Mouse (Mus musculus) neural tube, embryonic 13.5 days (tissue): ENCODE results near the gene Zfp746. TPM values are rescaled to one million over a fixed set of nuclear protein-coding genes. Genes with fewer than 3 reads are reported as not detected.

Source experiments
- ATAC-seq: fragments of 200-750 bp; cut with Nextera tagmentation; 2 replicates; pipeline ENCODE4 v1.8.0; 2017; ENCODE audit warnings: low read depth, mild to moderate bottlenecking, moderate TSS enrichment, moderate library complexity
- H3K27ac ChIP-seq: fragments of 300-500 bp; sonication (generic); replicated peaks from 2 replicates; pipeline ENCODE4 v1.5.1; 2015; ENCODE audit warnings: moderate library complexity, mild to moderate bottlenecking, inconsistent platforms
- H3K27me3 ChIP-seq: fragments of 300-500 bp; sonication (generic); 2 replicates; pipeline ENCODE4 v1.6.1; 2015; ENCODE audit warnings: mild to moderate bottlenecking, inconsistent platforms
- H3K36me3 ChIP-seq: fragments of 300-500 bp; sonication (generic); 2 replicates; pipeline ENCODE4 v1.6.1; 2015; ENCODE audit warnings: mild to moderate bottlenecking, inconsistent platforms
- H3K4me1 ChIP-seq: fragments of 300-500 bp; sonication (generic); replicated peaks from 2 replicates; pipeline ENCODE4 v1.6.1; 2015; ENCODE audit warnings: inconsistent platforms
- H3K4me2 ChIP-seq: fragments of 300-500 bp; sonication (generic); 2 replicates; pipeline ENCODE4 v1.6.1; 2015; ENCODE audit warnings: inconsistent platforms, mild to moderate bottlenecking, moderate library complexity
- H3K4me3 ChIP-seq: fragments of 300-500 bp; sonication (generic); 2 replicates; pipeline ENCODE4 v1.5.1; 2015; ENCODE audit warnings: mild to moderate bottlenecking, inconsistent platforms
- H3K9ac ChIP-seq: fragments of 300-500 bp; sonication (generic); 2 replicates; pipeline ENCODE4 v1.6.1; 2015; ENCODE audit warnings: moderate library complexity, mild to moderate bottlenecking, inconsistent platforms
- H3K9me3 ChIP-seq: fragments of 300-500 bp; sonication (generic); 2 replicates; pipeline ENCODE4 v1.6.1; 2016; ENCODE audit warnings: inconsistent platforms
- WGBS: fragments of 180-500 bp; shearing (Covaris S2); methylation state at CpG from one replicate; pipeline ENCODE4 v1.1.7; 2015; 5-methylcytosine and 5-hydroxymethylcytosine counted together
- polyA plus RNA-seq: library from polyadenylated mRNA; unstranded; fragments of >200 nt; fragmentation: Nextera tagmentation; extraction: Ambion mirVana; gene quantifications from 2 replicates; pipeline ENCODE4 v1.2.1, GENCODE M21; 2015

Zfp746 gene
- polyA plus RNA-seq, 1 experiment from 2014 or later = 20.5 TPM

DNA sequence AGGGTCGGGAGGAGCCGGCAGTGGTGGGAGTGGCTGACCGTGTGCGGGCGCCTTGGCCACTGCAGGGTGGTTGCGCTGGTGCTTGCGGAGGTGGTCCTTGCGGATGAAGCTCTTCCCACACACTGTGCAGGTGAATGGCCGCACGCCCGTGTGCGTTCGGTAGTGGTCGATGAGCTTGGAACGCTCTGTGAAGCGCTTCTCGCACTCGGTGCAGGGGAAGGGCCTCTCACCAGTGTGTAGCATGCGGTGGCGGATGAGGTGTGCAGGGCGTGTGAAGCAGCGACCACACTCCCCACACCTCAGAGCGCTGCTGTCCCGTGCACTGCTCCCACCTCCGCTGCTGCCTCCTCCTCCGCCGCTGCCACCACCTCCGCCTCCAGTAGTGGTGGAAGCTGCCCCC lies 22.5 kb downstream of the Zfp746 start:
- 94% methylated on average over 28 of the region's 28 CpGs for WGBS
- Histone ChIP-seq H3K36me3 (peaks cover 74% of the 10 kb centered on the region), H3K4me2 (no peak overlapping the region), H3K27me3 (no peaks in the 10 kb centered on the region), H3K9me3 (no peaks in the 10 kb centered on the region), H3K9ac (no peak overlapping the region), H3K27ac (no peak overlapping the region), H3K4me3 (no peak overlapping the region), H3K4me1 (no peaks in the 10 kb centered on the region)
- ATAC-seq = 0 out of 2 replicates have a peak, but pooled peaks have one; percentile 36

DNA sequence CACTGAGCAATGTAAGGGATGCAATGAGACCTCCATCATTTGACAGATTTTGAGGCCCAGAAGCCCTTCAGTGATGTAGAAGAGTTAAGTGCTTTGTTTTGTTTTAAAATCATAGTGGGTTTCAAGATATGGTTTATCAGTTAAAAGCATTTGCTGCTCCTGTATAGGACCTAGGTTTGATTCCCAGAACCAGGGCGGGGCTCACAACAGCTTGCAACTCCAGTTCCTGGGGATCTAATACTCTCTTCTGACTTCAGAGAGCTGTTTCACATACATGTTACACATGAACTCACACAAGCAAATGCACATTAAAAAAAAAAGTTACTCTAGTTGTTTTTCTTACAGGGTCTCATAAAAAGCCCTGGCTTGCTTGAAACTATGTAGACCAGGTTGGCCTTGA lies 25.5 kb downstream of the Zfp746 start:
- Histone ChIP-seq H3K27me3 (no peaks in the 10 kb centered on the region), H3K27ac (no peak overlapping the region), H3K4me2 (no peak overlapping the region), H3K4me3 (no peak overlapping the region), H3K9me3 (no peaks in the 10 kb centered on the region), H3K4me1 (no peaks in the 10 kb centered on the region), H3K9ac (no peak overlapping the region), H3K36me3 (peaks cover 45% of the 10 kb centered on the region)
- no peak for ATAC-seq
- WGBS = 96% methylated on average over 1 of the region's 1 CpGs

DNA sequence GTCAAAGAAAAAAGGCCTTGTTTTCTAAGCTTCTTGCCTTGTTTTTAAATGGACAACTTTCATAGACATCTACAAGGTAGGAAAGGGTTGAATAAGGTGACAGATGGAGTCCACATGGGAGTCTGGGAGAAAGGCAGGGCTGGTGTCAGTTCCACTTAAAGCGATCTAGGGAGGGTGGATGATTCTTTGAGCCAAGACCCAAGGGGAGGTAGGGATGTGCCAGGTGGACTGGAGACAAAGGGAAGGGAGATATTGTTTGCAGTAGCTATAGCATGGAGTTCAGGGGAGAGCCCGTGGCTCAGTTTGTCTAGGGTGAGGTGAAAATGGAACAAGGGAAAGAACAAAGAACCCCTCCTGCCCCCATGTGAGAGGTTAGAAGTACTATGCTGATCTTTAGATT lies 26.0 kb downstream of the Zfp746 start:
- WGBS = 89% methylated on average over 2 of the region's 2 CpGs
- no peak for ATAC-seq
- Histone ChIP-seq H3K27me3 (no peaks in the 10 kb centered on the region), H3K4me3 (no peak overlapping the region), H3K9me3 (no peaks in the 10 kb centered on the region), H3K9ac (no peak overlapping the region), H3K36me3 (peaks cover 40% of the 10 kb centered on the region), H3K4me2 (no peak overlapping the region), H3K4me1 (no peaks in the 10 kb centered on the region), H3K27ac (no peak overlapping the region)

DNA sequence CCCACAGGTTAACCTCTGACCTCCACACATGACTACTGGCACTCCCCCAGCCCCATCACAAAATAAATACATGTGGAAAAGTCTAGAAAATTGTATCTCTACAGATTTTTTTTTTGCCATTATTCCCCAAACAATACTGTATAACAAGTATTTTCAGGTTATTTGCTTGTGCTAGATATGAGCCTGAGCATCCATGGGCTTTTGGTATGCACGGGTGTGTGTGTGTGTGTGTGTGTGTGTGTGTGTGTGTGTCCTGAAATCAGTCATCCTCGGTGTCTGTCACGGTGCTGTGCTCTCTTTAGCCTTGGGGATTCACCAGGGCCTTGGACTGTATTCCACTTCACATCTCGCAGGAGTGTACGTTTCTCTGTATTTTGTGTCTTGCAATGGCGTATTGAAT lies 34.3 kb downstream of the Zfp746 start:
- WGBS = 79% methylated on average over 6 of the region's 6 CpGs
- no peak overlapping the region for H3K9ac ChIP-seq

DNA sequence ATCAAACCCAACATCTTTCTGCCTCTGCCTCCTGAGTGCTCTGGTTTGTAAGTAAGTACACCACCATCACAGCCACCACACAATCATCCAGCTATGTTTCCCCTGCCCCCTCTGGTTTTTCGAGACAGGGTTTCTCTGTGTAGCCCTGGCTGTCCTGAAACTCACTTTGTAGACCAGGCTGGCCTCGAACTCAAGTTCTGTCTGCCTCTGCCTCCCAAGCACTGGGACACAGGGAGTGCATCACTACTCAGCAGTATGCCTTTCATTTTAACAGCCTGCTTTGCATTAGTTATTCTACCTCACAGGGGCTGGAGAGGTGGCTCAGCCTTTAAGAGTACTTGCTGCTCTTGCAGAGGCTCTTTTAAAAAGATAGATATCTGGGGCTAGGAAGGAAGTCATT lies 34.7 kb downstream of the Zfp746 start:
- Histone ChIP-seq H3K4me1 (peaks cover 19% of the 10 kb centered on the region), H3K9me3 (no peaks in the 10 kb centered on the region), H3K4me3 (no peak overlapping the region), H3K9ac (no peak overlapping the region), H3K27ac (no peak overlapping the region), H3K4me2 (no peak overlapping the region), H3K27me3 (no peaks in the 10 kb centered on the region), H3K36me3 (no peaks in the 10 kb centered on the region)
- no peak for ATAC-seq
- 81% methylated on average over 2 of the region's 2 CpGs for WGBS

More for the DNA sequence above, 34.3 kb downstream of the Zfp746 start:
- H3K4me1 ChIP-seq = peaks cover 14% of the 10 kb centered on the region
- H3K4me3 ChIP-seq = no peak overlapping the region
- H3K9me3 ChIP-seq = no peaks in the 10 kb centered on the region
- no peak for ATAC-seq
- no peak overlapping the region for H3K4me2 ChIP-seq
- H3K27ac ChIP-seq = no peak overlapping the region
- no peaks in the 10 kb centered on the region for H3K36me3 ChIP-seq
- no peaks in the 10 kb centered on the region for H3K27me3 ChIP-seq

DNA sequence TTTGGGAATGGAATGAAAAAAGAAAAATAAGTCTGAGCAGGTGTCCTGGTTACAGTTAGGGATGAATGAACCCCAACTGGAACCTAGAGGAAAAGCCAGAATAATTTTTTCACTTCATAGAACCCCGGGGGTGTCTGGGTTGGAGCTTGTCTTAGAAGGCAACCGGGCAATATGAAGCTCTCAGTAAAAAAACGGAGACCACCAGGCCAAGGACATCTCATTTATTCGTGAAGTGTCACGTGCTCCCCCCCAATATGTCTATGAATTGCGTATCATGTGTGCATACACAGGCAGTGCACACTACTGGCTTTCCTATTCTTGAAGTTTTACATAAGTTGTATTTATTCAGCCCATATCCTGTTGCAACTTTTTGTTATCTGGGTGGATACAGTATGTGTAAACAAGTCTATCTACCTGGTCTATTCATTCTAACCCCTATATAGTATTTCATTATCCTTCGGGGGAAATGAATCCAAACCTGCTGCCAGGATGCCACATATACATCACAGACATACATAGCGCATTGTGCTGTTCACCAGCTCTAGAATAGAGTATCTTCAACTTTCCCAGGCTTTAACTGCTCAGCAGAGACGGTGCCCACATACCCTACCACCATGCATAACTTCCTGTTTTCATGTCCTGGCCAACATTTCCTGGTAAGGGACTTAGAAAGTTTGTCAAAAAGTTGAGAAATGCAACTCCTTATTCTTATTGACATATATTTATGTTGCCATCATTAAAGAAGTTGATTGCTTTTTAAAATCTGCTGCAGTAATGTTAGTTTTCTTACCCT lies 36.9 kb downstream of the Zfp746 start:
- Histone ChIP-seq H3K4me1 (peaks cover 24% of the 10 kb centered on the region), H3K4me3 (peak overlapping the region; percentile 85), H3K9me3 (no peaks in the 10 kb centered on the region), H3K27me3 (no peaks in the 10 kb centered on the region), H3K9ac (peak overlapping the region; percentile 89), H3K36me3 (peaks cover 2% of the 10 kb centered on the region; the same call in 1 of the 2 replicates), H3K4me2 (peak overlapping the region; percentile 63), H3K27ac (peak overlapping the region; percentile 94; the same call in 1 of the 2 replicates)
- no peak for ATAC-seq
- 59% methylated on average over 9 of the region's 9 CpGs for WGBS

DNA sequence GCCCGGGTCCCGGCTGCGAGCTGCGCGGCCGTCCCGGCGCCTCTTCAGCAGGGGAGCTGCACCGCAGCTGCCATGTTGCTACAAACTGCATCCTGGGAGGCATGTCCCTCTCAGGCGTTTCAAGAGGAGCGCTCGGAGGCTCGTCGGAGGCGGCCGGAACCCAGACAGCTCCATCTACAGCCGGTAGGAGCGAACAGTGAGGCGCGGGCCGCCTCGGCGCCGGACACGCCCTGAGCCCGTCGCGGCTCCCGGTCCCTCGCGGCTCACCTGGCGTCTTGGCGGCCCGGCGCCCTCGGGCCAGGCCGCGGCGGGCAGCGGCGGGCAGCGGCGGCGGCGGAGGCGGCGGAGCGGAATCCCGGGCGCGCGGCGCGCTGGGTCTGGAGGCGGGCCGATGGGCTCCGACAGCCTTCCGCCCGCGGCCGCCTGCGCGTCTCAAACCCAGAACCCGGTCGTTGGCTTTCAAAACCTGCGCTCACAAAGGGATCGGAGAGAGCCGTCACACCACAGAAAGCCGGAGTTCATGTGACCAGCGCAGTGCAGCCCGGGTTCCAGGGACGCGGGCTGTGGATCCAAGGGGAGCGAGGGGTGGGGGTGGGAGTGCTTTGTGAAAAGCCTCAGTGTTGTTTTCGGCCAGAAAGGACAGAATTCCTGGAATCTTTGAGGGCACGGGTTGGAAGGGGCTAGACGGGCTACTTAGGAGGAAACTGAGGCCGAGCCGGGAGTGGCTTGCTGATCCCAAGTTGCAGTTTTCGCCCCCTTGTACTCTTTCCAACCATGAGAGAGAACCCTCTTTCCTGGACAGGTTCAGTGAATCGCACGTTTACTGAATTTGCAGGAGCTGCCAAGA lies 37.7 kb downstream of the Zfp746 start, which contains the start of gene Zfp777:
Gene Zfp777, minus strand, starts transcription at position 486 of the 847 bp plus-strand sequence.
- Histone ChIP-seq H3K36me3 (peaks cover 10% of the 10 kb centered on the region), H3K27me3 (no peaks in the 10 kb centered on the region), H3K9me3 (no peaks in the 10 kb centered on the region), H3K27ac (peak within 1 kb of the TSS; percentile 94), H3K4me2 (peak within 1 kb of the TSS; percentile 80), H3K4me3 (peak within 1 kb of the TSS; percentile 85), H3K9ac (peak within 1 kb of the TSS; percentile 89), H3K4me1 (peaks cover 24% of the 10 kb centered on the region)
- peak; percentile 91 for ATAC-seq
- WGBS = under 1% methylated on average over 78 of the region's 82 CpGs

DNA sequence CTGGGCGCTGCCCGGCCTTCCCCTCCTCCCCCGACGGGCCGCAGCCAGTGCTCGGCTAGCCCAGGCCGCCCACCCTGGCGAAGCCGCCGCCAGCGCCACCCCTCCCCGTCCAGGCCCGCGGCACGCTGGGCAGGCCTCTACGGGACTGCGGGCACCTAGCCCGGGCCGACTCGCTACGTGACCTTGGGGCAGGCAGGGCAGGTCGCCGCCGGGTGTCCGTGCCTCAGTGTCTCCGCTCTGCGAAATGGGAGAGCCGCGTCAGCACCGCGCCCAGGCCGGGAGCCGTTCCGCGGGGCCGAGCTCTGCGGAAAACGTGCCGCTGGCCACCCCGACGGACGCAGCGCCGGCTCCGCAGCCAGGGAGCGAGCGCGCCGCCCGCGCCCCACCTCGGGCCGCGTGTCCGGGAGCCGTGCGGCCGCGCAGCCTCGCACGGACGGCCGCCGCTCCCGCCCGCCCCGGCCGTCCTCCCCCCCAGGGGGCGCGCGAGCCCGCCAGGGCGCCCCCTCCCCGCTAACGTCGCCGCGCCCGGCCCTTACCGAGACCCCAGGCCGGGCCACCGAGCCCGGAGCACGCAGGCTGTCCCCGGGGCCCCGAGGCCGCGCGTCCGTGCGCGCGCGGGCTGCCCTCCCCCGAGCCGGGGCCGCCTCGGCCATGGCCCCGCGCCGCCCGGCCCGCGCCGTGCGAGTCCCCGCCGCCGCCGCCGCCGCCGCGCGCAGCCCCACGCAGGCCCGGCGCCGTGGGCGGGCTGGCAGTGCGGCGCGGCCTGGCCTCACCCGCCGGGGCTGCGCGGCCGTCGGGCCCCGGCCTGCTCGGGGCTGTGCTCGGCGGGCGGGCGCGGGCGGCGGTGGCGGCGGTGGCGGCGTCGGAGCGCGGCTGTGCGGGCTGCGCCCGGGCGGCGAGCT lies 38.7 kb downstream of the Zfp746 start:
- Histone ChIP-seq H3K36me3 (peaks cover 20% of the 10 kb centered on the region), H3K27ac (peak overlapping the region; percentile 94), H3K9ac (peak overlapping the region; percentile 89), H3K27me3 (no peaks in the 10 kb centered on the region), H3K4me2 (peak overlapping the region; percentile 80), H3K4me1 (peaks cover 24% of the 10 kb centered on the region), H3K9me3 (no peaks in the 10 kb centered on the region), H3K4me3 (peak overlapping the region; percentile 85)
- 1% methylated on average over 97 of the region's 150 CpGs for WGBS
- ATAC-seq = peak; percentile 68

DNA sequence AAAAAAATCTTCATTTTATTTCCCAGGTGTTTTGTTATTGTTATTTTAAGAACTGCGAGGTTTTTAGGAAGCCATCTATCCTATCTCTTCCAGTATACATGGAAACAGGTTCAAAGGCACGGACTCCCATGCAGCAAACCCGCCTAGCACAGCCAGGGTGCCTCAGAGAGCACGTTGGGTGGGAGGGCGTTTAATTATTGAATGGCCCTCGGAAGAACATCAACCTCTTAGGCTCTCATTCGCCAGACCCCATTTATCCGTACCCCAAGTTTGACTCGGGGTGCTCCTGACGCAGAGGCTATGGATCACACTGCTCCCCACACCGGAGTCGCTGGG lies 39.3 kb downstream of the Zfp746 start:
- WGBS = 11% methylated on average over 12 of the region's 12 CpGs
- peak; percentile 9; the same call in 1 of the 2 replicates for ATAC-seq
- Histone ChIP-seq H3K36me3 (peaks cover 24% of the 10 kb centered on the region), H3K4me1 (peaks cover 24% of the 10 kb centered on the region), H3K9me3 (no peaks in the 10 kb centered on the region), H3K27me3 (no peaks in the 10 kb centered on the region), H3K9ac (peak overlapping the region; percentile 89), H3K4me2 (peak overlapping the region; percentile 80), H3K27ac (0 out of 2 replicates have a peak overlapping the region, but pooled peaks have one; percentile 94), H3K4me3 (peak overlapping the region; percentile 85)

DNA sequence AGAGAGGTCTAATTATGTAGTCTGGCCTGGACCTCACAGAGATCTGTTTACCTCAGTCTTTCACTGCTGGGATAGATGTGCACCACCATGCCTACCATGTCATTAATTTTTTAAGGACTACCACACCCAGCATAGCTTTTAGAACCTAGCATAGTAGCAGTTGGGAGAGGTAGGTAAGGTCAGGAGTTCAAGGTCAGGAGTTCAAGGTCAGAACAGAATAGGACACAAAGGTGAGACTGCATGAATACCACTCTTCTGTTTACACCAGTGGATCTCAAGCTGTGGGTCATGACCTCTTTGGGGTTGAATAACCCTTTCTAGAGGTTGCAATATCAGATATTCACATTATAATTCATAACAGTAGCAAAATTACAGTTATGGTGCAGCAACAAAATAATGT lies 53.7 kb downstream of the Zfp746 start:
- H3K4me2 ChIP-seq = no peak overlapping the region
- H3K4me3 ChIP-seq = no peak overlapping the region
- no peak overlapping the region for H3K27ac ChIP-seq
- ATAC-seq = no peak
- peaks cover 96% of the 10 kb centered on the region for H3K36me3 ChIP-seq
- no peaks in the 10 kb centered on the region for H3K4me1 ChIP-seq
- no peak overlapping the region for H3K9ac ChIP-seq
- H3K9me3 ChIP-seq = no peaks in the 10 kb centered on the region; the same call in 1 of the 2 replicates
- H3K27me3 ChIP-seq = no peaks in the 10 kb centered on the region

DNA sequence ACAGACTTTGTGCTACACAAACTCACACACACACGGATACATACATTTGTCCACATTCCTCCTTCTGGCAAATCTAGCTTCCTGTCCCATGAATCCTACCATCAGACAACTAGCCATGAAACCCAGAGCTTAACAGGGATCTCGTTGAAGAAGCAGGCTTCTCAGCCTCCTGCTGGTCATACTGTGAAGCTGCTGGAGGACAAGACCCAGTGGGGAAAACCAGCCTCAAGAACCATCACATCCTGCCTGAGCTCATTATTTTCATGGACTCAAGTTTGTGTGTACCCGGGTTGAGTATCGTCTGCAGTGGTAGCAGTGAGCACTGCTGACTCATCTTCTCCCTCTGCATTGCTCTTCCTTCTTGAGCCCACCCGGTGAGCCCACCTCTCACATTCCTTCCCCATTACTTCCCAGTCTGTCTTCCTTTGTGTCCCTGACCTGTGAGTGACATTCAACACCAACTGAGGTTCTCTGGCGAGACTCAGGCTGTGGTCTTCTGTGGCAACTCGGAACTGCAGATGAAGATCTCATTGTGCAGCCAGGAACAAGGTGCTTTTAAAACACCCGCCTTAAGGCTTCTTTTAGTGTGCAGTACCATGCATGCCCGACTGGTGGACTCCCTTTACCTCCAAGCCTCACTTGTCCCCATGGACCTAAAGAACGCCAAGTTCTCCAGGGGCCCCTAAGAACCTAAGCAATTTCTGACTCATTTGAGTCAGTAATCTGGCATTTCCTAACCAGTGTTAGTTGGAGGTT lies 60.3 kb downstream of the Zfp746 start:
- no peak for ATAC-seq
- no peak overlapping the region for H3K9ac ChIP-seq
- WGBS = 84% methylated on average over 10 of the region's 10 CpGs

More for the DNA sequence above, 60.3 kb downstream of the Zfp746 start:
- Histone ChIP-seq H3K27me3 (no peaks in the 10 kb centered on the region), H3K9me3 (peaks cover 21% of the 10 kb centered on the region), H3K27ac (no peak overlapping the region), H3K4me3 (no peak overlapping the region), H3K36me3 (peaks cover 97% of the 10 kb centered on the region), H3K4me2 (no peak overlapping the region), H3K4me1 (peaks cover 3% of the 10 kb centered on the region; the same call in 1 of the 2 replicates)
